Mouse (Mus musculus): ENCODE data around the gene Cfap221. TPM values are rescaled to one million over a fixed set of nuclear protein-coding genes. Genes with fewer than 3 reads are reported as not detected.

Cfap221 gene
- not detected in 2 replicates for polyA plus RNA-seq (2012)

DNA sequence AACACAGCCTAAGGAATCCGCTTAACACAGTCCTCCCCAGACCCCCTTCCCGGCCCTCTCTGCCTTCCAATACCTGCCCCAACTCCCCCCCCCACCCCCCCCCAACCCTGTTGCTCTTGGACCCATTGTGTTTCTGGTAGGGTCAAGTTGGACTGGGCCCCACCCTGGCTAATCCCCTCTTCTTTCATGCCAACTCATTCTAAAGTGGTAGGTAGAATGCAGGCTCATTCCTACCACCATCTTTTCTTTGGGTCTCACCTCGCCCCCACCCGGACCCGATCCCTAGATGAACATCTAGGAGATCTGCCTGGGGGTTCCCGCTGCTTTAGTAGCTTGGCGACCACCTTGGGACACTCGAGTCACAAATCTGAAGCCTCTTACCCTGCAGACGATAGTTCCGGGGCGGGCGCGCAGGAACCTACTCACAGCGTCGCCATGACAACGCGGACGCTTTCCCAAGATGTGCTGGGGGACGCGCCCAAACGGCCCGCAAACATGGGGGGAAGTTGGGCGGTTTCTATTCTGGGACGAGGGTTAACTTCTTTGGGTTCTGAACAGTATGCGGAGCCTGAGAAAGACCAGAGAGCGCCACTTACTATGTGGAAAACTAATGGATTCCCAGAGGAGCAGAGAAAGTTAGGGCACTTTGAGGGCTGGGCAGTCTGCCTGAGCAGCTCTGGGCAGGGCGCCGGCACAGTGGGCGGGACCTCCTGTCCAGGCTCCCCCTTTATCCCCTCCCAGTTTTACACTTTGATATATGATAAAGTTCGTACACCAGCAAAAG lies at the start of gene Cfap221:
Gene Cfap221, minus strand, starts transcription at position 437 of the 784 bp plus-strand sequence.
- Histone ChIP-seq H3K9me3 (ENCODE audit: control insufficient read depth, low read length) (no peaks in the 10 kb centered on the region), H3K27me3 (ENCODE audit: control insufficient read depth) (no peaks in the 10 kb centered on the region), H3K4me3 (replicated peaks) (peak within 1 kb of the TSS; percentile 47), H3K4me1 (ENCODE audit: control insufficient read depth) (peaks cover 6% of the 10 kb centered on the region), H3K36me3 (ENCODE audit: control insufficient read depth) (no peaks in the 10 kb centered on the region)
- TF ChIP-seq GATA1 (IDR thresholded peaks at IDR 0.05; ENCODE audit: low read length) = no peak
- TF ChIP-seq TAL1 (IDR thresholded peaks at IDR 0.05; ENCODE audit: low read length) = no peak

GRCm38 (mm10) chr1:120044584-120044983 lies 47.5 kb upstream of the Cfap221 start:
- Histone ChIP-seq H3K9me3 (ENCODE audit: control insufficient read depth, low read length) (no peaks in the 10 kb centered on the region), H3K4me1 (ENCODE audit: control insufficient read depth) (no peaks in the 10 kb centered on the region), H3K27me3 (ENCODE audit: control insufficient read depth) (no peaks in the 10 kb centered on the region), H3K36me3 (ENCODE audit: control insufficient read depth) (no peaks in the 10 kb centered on the region), H3K4me3 (replicated peaks) (no peak overlapping the region)
- no peak for TF ChIP-seq GATA1 (IDR thresholded peaks at IDR 0.05; ENCODE audit: low read length)
- TF ChIP-seq TAL1 (IDR thresholded peaks at IDR 0.05; ENCODE audit: low read length) = no peak

DNA sequence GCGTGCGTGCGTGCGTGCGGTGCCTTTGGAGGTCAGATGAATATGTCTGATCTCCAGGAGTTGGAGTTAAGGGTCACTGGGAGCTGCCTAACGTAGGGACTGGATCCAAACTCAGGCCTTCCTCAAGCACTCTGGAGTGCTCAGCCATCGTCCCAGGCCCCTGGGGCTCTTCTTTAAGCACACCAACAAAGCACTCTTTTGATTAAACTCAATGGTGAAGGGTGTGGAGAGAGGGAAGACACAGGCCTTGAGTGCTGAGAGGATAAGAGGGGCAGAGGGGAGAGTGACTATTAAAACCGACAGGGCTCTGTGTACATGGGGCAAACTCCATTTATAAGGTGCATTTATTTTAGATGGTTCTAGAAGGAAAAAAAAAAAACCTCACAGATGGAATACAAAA lies 45.4 kb upstream of the Cfap221 start:
- H3K27me3 ChIP-seq (ENCODE audit: control insufficient read depth) = no peaks in the 10 kb centered on the region
- no peak overlapping the region for H3K4me3 ChIP-seq (replicated peaks)
- no peaks in the 10 kb centered on the region for H3K9me3 ChIP-seq (ENCODE audit: control insufficient read depth, low read length)
- H3K4me1 ChIP-seq (ENCODE audit: control insufficient read depth) = no peaks in the 10 kb centered on the region
- H3K36me3 ChIP-seq (ENCODE audit: control insufficient read depth) = no peaks in the 10 kb centered on the region
- no peak for TF ChIP-seq GATA1 (IDR thresholded peaks at IDR 0.05; ENCODE audit: low read length)
- TF ChIP-seq TAL1 (IDR thresholded peaks at IDR 0.05; ENCODE audit: low read length) = no peak

- Histone ChIP-seq H3K9me3 (ENCODE audit: control insufficient read depth, low read length) (no peaks in the 10 kb centered on the region), H3K4me3 (replicated peaks) (no peak overlapping the region), H3K27me3 (ENCODE audit: control insufficient read depth) (no peaks in the 10 kb centered on the region), H3K36me3 (ENCODE audit: control insufficient read depth) (no peaks in the 10 kb centered on the region), H3K4me1 (ENCODE audit: control insufficient read depth) (no peaks in the 10 kb centered on the region)
- TF ChIP-seq GATA1 (IDR thresholded peaks at IDR 0.05; ENCODE audit: low read length) = no peak
- TF ChIP-seq TAL1 (IDR thresholded peaks at IDR 0.05; ENCODE audit: low read length) = no peak
These were observed 41.6 kb upstream of the Cfap221 start for GRCm38 (mm10) chr1:120038594-120038993.

DNA sequence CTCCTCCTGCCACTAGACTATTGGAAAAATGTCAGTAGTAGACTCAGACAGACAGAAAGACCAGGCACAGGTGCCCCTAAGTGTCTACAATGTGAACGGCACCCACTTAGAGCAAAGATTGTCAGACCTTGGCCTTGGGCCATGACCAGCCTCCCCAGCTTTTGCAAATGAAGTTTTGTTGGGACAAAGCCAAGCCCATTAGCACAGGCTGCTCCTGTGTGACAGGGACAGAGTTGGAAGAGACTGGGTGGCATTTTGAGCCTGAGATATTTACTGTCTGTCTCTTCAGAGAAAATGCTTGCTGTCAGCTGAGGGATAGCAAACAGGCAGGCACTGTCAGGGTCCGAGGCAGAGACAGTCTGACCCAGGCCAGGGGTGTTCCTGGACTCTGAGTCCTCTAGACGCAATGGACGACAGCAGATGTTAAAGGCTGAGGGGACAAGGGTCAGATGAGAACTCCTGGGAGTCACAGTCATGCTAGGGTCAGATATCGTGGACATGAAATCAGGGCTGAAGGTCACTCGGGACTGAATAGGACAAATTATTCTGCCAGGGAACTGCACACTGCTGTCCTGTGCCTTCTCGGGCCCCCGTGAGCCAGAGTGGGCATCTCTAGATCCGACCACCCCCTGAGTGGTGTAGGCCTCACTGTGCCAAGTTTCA lies 40.1 kb upstream of the Cfap221 start:
- no peaks in the 10 kb centered on the region for H3K4me1 ChIP-seq (ENCODE audit: control insufficient read depth)
- TF ChIP-seq GATA1 (IDR thresholded peaks at IDR 0.05; ENCODE audit: low read length) (no peak), TAL1 (IDR thresholded peaks at IDR 0.05; ENCODE audit: low read length) (no peak)
- H3K9me3 ChIP-seq (ENCODE audit: control insufficient read depth, low read length) = no peaks in the 10 kb centered on the region
- no peaks in the 10 kb centered on the region for H3K27me3 ChIP-seq (ENCODE audit: control insufficient read depth)
- no peaks in the 10 kb centered on the region for H3K36me3 ChIP-seq (ENCODE audit: control insufficient read depth)
- no peak overlapping the region for H3K4me3 ChIP-seq (replicated peaks)

GRCm38 (mm10) chr1:120035456-120036034 lies 38.5 kb upstream of the Cfap221 start:
- Histone ChIP-seq H3K36me3 (ENCODE audit: control insufficient read depth) (no peaks in the 10 kb centered on the region), H3K4me3 (replicated peaks) (no peak overlapping the region), H3K27me3 (ENCODE audit: control insufficient read depth) (no peaks in the 10 kb centered on the region), H3K9me3 (ENCODE audit: control insufficient read depth, low read length) (no peaks in the 10 kb centered on the region), H3K4me1 (ENCODE audit: control insufficient read depth) (no peaks in the 10 kb centered on the region)
- no peak for TF ChIP-seq TAL1 (IDR thresholded peaks at IDR 0.05; ENCODE audit: low read length)
- TF ChIP-seq GATA1 (IDR thresholded peaks at IDR 0.05; ENCODE audit: low read length) = no peak

- no peak for TF ChIP-seq TAL1 (IDR thresholded peaks at IDR 0.05; ENCODE audit: low read length)
- no peak for TF ChIP-seq GATA1 (IDR thresholded peaks at IDR 0.05; ENCODE audit: low read length)
These were observed 37.8 kb upstream of the Cfap221 start for GRCm38 (mm10) chr1:120034793-120035192.

DNA sequence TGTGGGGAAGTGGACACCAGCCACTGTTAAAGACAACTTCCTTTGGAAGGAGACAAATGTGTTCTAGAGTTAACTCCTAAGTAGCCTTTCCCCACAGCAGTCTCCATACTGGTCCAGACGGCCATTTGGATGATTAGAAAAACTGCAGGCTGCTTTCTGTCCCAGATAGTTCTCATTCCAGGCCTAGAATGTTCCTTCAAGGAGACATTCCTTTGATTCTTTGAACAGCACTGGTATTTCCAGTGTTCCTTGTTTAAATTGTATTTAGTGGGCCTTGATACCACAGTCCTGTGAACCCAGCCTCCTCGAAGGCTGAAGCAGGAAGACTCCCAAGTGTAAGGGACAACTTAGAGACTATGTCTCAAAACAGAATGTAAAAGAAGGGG lies 36.4 kb upstream of the Cfap221 start:
- H3K4me1 ChIP-seq (ENCODE audit: control insufficient read depth) = no peaks in the 10 kb centered on the region
- no peak overlapping the region for H3K4me3 ChIP-seq (replicated peaks)
- H3K36me3 ChIP-seq (ENCODE audit: control insufficient read depth) = no peaks in the 10 kb centered on the region
- TF ChIP-seq TAL1 (IDR thresholded peaks at IDR 0.05; ENCODE audit: low read length) = no peak
- TF ChIP-seq GATA1 (IDR thresholded peaks at IDR 0.05; ENCODE audit: low read length) = no peak
- H3K27me3 ChIP-seq (ENCODE audit: control insufficient read depth) = no peaks in the 10 kb centered on the region
- no peaks in the 10 kb centered on the region for H3K9me3 ChIP-seq (ENCODE audit: control insufficient read depth, low read length)

More at GRCm38 (mm10) chr1:120034793-120035192, 37.8 kb upstream of the Cfap221 start:
- Histone ChIP-seq H3K4me3 (replicated peaks) (no peak overlapping the region), H3K27me3 (ENCODE audit: control insufficient read depth) (no peaks in the 10 kb centered on the region), H3K36me3 (ENCODE audit: control insufficient read depth) (no peaks in the 10 kb centered on the region), H3K9me3 (ENCODE audit: control insufficient read depth, low read length) (no peaks in the 10 kb centered on the region), H3K4me1 (ENCODE audit: control insufficient read depth) (no peaks in the 10 kb centered on the region)

- Histone ChIP-seq H3K36me3 (ENCODE audit: control insufficient read depth) (no peaks in the 10 kb centered on the region), H3K27me3 (ENCODE audit: control insufficient read depth) (no peaks in the 10 kb centered on the region), H3K4me3 (replicated peaks) (no peak overlapping the region), H3K4me1 (ENCODE audit: control insufficient read depth) (no peaks in the 10 kb centered on the region), H3K9me3 (ENCODE audit: control insufficient read depth, low read length) (no peaks in the 10 kb centered on the region)
- TF ChIP-seq TAL1 (IDR thresholded peaks at IDR 0.05; ENCODE audit: low read length) (no peak), GATA1 (IDR thresholded peaks at IDR 0.05; ENCODE audit: low read length) (no peak)
These were observed 35.9 kb upstream of the Cfap221 start for GRCm38 (mm10) chr1:120032804-120033468.

Measured in erythroblast, embryonic 14.5 days (primary cell).